Mouse (Mus musculus) limb, embryonic 15.5 days (tissue): Measurements from ENCODE around the gene Metap1d. TPM values are rescaled to one million over a fixed set of nuclear protein-coding genes. Genes with fewer than 3 reads are reported as not detected.

Experiments
- ATAC-seq: fragments of 200-750 bp; cut with Nextera tagmentation; 2 replicates; pipeline ENCODE4 v1.8.0; 2017; ENCODE audit warnings: low read depth, moderate TSS enrichment; ENCODE audit not compliant: insufficient number of reproducible peaks, low FRiP score, low TSS enrichment
- H3K27ac ChIP-seq: fragments of 300-500 bp; sonication (generic); 2 replicates; pipeline ENCODE4 v1.5.1; 2015; ENCODE audit warnings: moderate library complexity, mild to moderate bottlenecking, inconsistent platforms
- H3K27me3 ChIP-seq: fragments of 300-500 bp; sonication (generic); 2 replicates; pipeline ENCODE4 v1.6.1; 2015; ENCODE audit warnings: inconsistent platforms
- H3K36me3 ChIP-seq: fragments of 300-500 bp; sonication (generic); 2 replicates; pipeline ENCODE4 v1.6.1; 2015; ENCODE audit warnings: inconsistent platforms
- H3K4me1 ChIP-seq: fragments of 300-500 bp; sonication (generic); 2 replicates; pipeline ENCODE4 v1.6.1; 2015; ENCODE audit warnings: inconsistent platforms
- H3K4me2 ChIP-seq: fragments of 300-500 bp; sonication (generic); 2 replicates; pipeline ENCODE4 v1.6.1; 2015; ENCODE audit warnings: mild to moderate bottlenecking, inconsistent platforms
- H3K4me3 ChIP-seq: fragments of 300-500 bp; sonication (generic); 2 replicates; pipeline ENCODE4 v1.5.1; 2015; ENCODE audit warnings: mild to moderate bottlenecking, inconsistent platforms
- H3K9ac ChIP-seq: fragments of 300-500 bp; sonication (generic); 2 replicates; pipeline ENCODE4 v1.6.1; 2015; ENCODE audit warnings: inconsistent platforms
- H3K9me3 ChIP-seq: fragments of 300-500 bp; sonication (generic); 2 replicates; pipeline ENCODE4 v1.6.1; 2016; ENCODE audit warnings: inconsistent platforms
- WGBS: fragments of 180-500 bp; shearing (Covaris S2); methylation state at CpG from one replicate; pipeline ENCODE4 v1.1.7; 2015; 5-methylcytosine and 5-hydroxymethylcytosine counted together
- polyA plus RNA-seq: library from polyadenylated mRNA; unstranded; fragments of >200 nt; fragmentation: Nextera tagmentation; extraction: Ambion mirVana; gene quantifications from 2 replicates; pipeline ENCODE4 v1.2.1, GENCODE M21; 2015

Gene Metap1d
- polyA plus RNA-seq, 1 experiment from 2014 or later, result 41.6 TPM

GRCm38 (mm10) chr2:71542227-71542815 lies 89.2 kb downstream of the Metap1d start:
- no peak overlapping the region for H3K9ac ChIP-seq
- ATAC-seq, result no peak
- 12% methylated on average over 11 of the region's 11 CpGs for WGBS
- no peaks in the 10 kb centered on the region for H3K9me3 ChIP-seq
- peaks cover 94% of the 10 kb centered on the region for H3K27me3 ChIP-seq
- no peak overlapping the region for H3K27ac ChIP-seq
- no peaks in the 10 kb centered on the region for H3K36me3 ChIP-seq
- H3K4me3 ChIP-seq, result no peak overlapping the region
- peaks cover 73% of the 10 kb centered on the region for H3K4me1 ChIP-seq
- 0 out of 2 replicates have a peak overlapping the region, but pooled peaks have one; percentile 37 for H3K4me2 ChIP-seq

GRCm38 (mm10) chr2:71542816-71543301 lies 89.8 kb downstream of the Metap1d start:
- H3K9ac ChIP-seq, result no peak overlapping the region
- H3K36me3 ChIP-seq, result no peaks in the 10 kb centered on the region
- peak overlapping the region; percentile 25 for H3K4me3 ChIP-seq
- H3K27ac ChIP-seq, result no peak overlapping the region
- 0 out of 2 replicates have a peak, but pooled peaks have one; percentile 15 for ATAC-seq
- peak overlapping the region; percentile 37 for H3K4me2 ChIP-seq
- under 1% methylated on average over 30 of the region's 30 CpGs for WGBS
- H3K27me3 ChIP-seq, result peaks cover 91% of the 10 kb centered on the region
- H3K9me3 ChIP-seq, result no peaks in the 10 kb centered on the region
- H3K4me1 ChIP-seq, result peaks cover 73% of the 10 kb centered on the region

GRCm38 (mm10) chr2:71543531-71543930 lies 90.5 kb downstream of the Metap1d start:
- no peak overlapping the region for H3K27ac ChIP-seq
- H3K4me2 ChIP-seq, result peak overlapping the region; percentile 34; the same call in 1 of the 2 replicates
- WGBS, result 3% methylated on average over 9 of the region's 9 CpGs
- no peaks in the 10 kb centered on the region for H3K36me3 ChIP-seq
- H3K4me3 ChIP-seq, result peak overlapping the region; percentile 48
- ATAC-seq, result no peak
- H3K27me3 ChIP-seq, result peaks cover 91% of the 10 kb centered on the region
- H3K4me1 ChIP-seq, result peaks cover 71% of the 10 kb centered on the region
- no peak overlapping the region for H3K9ac ChIP-seq
- H3K9me3 ChIP-seq, result no peaks in the 10 kb centered on the region

- peak overlapping the region; percentile 34 for H3K4me2 ChIP-seq
- ATAC-seq, result no peak
- H3K9me3 ChIP-seq, result no peaks in the 10 kb centered on the region
- peaks cover 67% of the 10 kb centered on the region for H3K4me1 ChIP-seq
- peaks cover 91% of the 10 kb centered on the region for H3K27me3 ChIP-seq
- no peak overlapping the region for H3K9ac ChIP-seq
- no peak overlapping the region for H3K27ac ChIP-seq
- H3K36me3 ChIP-seq, result no peaks in the 10 kb centered on the region
- H3K4me3 ChIP-seq, result peak overlapping the region; percentile 48
- 5% methylated on average over 20 of the region's 20 CpGs for whole genome bisulfite sequencing
Observed at GRCm38 (mm10) chr2:71543948-71544347, 90.9 kb downstream of the Metap1d start.

- no peak for ATAC-seq
- Histone ChIP-seq H3K4me2 (peak overlapping the region; percentile 34), H3K9ac (no peak overlapping the region), H3K27ac (no peak overlapping the region), H3K36me3 (no peaks in the 10 kb centered on the region), H3K27me3 (peaks cover 90% of the 10 kb centered on the region), H3K4me3 (peak overlapping the region; percentile 48), H3K9me3 (no peaks in the 10 kb centered on the region), H3K4me1 (peaks cover 60% of the 10 kb centered on the region)
- WGBS, result 3% methylated on average over 61 of the region's 61 CpGs
Observed at GRCm38 (mm10) chr2:71544391-71545285, 91.6 kb downstream of the Metap1d start.

- Histone ChIP-seq H3K9me3 (no peaks in the 10 kb centered on the region), H3K4me2 (peak overlapping the region; percentile 95), H3K9ac (no peak overlapping the region), H3K36me3 (no peaks in the 10 kb centered on the region), H3K27me3 (peaks cover 90% of the 10 kb centered on the region), H3K4me3 (peak overlapping the region; percentile 48), H3K4me1 (peaks cover 53% of the 10 kb centered on the region), H3K27ac (no peak overlapping the region)
- no peak for ATAC-seq
- 1% methylated on average over 32 of the region's 32 CpGs for WGBS
Observed at GRCm38 (mm10) chr2:71545401-71545881, 92.4 kb downstream of the Metap1d start.

- ATAC-seq, result no peak
- Histone ChIP-seq H3K27me3 (peaks cover 88% of the 10 kb centered on the region), H3K36me3 (no peaks in the 10 kb centered on the region), H3K4me1 (peaks cover 47% of the 10 kb centered on the region), H3K4me3 (peak overlapping the region; percentile 48), H3K4me2 (peak overlapping the region; percentile 95), H3K9me3 (no peaks in the 10 kb centered on the region), H3K9ac (peak overlapping the region; percentile 39), H3K27ac (no peak overlapping the region)
- WGBS, result under 1% methylated on average over 59 of the region's 59 CpGs
Observed at GRCm38 (mm10) chr2:71545882-71546639, 93.0 kb downstream of the Metap1d start.

- H3K4me1 ChIP-seq, result peaks cover 41% of the 10 kb centered on the region
- no peak for ATAC-seq
- peak within 1 kb of the TSS; percentile 39 for H3K9ac ChIP-seq
- peaks cover 88% of the 10 kb centered on the region for H3K27me3 ChIP-seq
- under 1% methylated on average over 37 of the region's 37 CpGs for WGBS
- peak within 1 kb of the TSS; percentile 48 for H3K4me3 ChIP-seq
- H3K27ac ChIP-seq, result no peak within 1 kb of the TSS
- no peaks in the 10 kb centered on the region for H3K36me3 ChIP-seq
- H3K9me3 ChIP-seq, result no peaks in the 10 kb centered on the region
- peak within 1 kb of the TSS; percentile 95 for H3K4me2 ChIP-seq
Observed at GRCm38 (mm10) chr2:71546640-71547071, 93.6 kb downstream of the Metap1d start, which contains the start of gene Dlx2. Gene Dlx2 (minus strand): TSS chr2:71546754.

GRCm38 (mm10) chr2:71547829-71548228 lies 94.8 kb downstream of the Metap1d start:
- Histone ChIP-seq H3K27ac (no peak overlapping the region), H3K36me3 (no peaks in the 10 kb centered on the region), H3K4me2 (no peak overlapping the region), H3K9ac (no peak overlapping the region), H3K4me3 (no peak overlapping the region), H3K9me3 (no peaks in the 10 kb centered on the region), H3K27me3 (peaks cover 87% of the 10 kb centered on the region), H3K4me1 (peaks cover 33% of the 10 kb centered on the region)
- WGBS, result 4% methylated on average over 8 of the region's 8 CpGs
- no peak for ATAC-seq

- WGBS, result 35% methylated on average over 3 of the region's 3 CpGs
- Histone ChIP-seq H3K4me1 (peaks cover 17% of the 10 kb centered on the region), H3K27ac (no peak overlapping the region), H3K27me3 (peaks cover 79% of the 10 kb centered on the region), H3K9me3 (no peaks in the 10 kb centered on the region), H3K4me3 (no peak overlapping the region), H3K36me3 (no peaks in the 10 kb centered on the region), H3K4me2 (no peak overlapping the region), H3K9ac (no peak overlapping the region)
- ATAC-seq, result no peak
Observed at GRCm38 (mm10) chr2:71550330-71550729, 97.3 kb downstream of the Metap1d start.

GRCm38 (mm10) chr2:71551704-71552103 lies 98.6 kb downstream of the Metap1d start:
- WGBS, result 3% methylated on average over 17 of the region's 18 CpGs
- Histone ChIP-seq H3K4me2 (peak overlapping the region; percentile 22; the same call in 1 of the 2 replicates), H3K4me1 (peaks cover 3% of the 10 kb centered on the region), H3K9me3 (no peaks in the 10 kb centered on the region), H3K9ac (no peak overlapping the region), H3K4me3 (no peak overlapping the region), H3K27me3 (peaks cover 65% of the 10 kb centered on the region), H3K27ac (no peak overlapping the region), H3K36me3 (no peaks in the 10 kb centered on the region)
- ATAC-seq, result no peak
